Mouse (Mus musculus): Measurements from ENCODE around the gene Cpne5. TPM values are rescaled to one million over a fixed set of nuclear protein-coding genes. Genes with fewer than 3 reads are reported as not detected.

The Cpne5 gene
- polyA plus RNA-seq, 1 experiment from 2014 or later = 8.2 TPM

GRCm38 (mm10) chr17:29136236-29136635 is 101.7 kb downstream of the Cpne5 start:
- WGBS = 54% methylated on average over 6 of the region's 6 CpGs
- H3K4me1 ChIP-seq (ENCODE audit: insufficient read depth, low read length) = no peaks in the 10 kb centered on the region
- H3K4me3 ChIP-seq (ENCODE audit: low read length) = no peak overlapping the region
- H3K27me3 ChIP-seq (ENCODE audit: insufficient read depth, low read length) = no peaks in the 10 kb centered on the region
- H3K9me3 ChIP-seq (ENCODE audit: low read length) = no peaks in the 10 kb centered on the region
- H3K27ac ChIP-seq (ENCODE audit: low read length) = no peak overlapping the region
- H3K9ac ChIP-seq (replicated peaks; ENCODE audit: low read length) = no peak overlapping the region
- no peak for ATAC-seq (ENCODE audit: low FRiP score, low TSS enrichment)
- no peak overlapping the region for H3K4me2 ChIP-seq (replicated peaks; ENCODE audit: low read depth, low read length)
- H3K36me3 ChIP-seq (ENCODE audit: insufficient read depth, low read length) = no peaks in the 10 kb centered on the region

- no peak overlapping the region for H3K4me3 ChIP-seq (ENCODE audit: low read length)
- no peak for ATAC-seq (ENCODE audit: low FRiP score, low TSS enrichment)
- H3K36me3 ChIP-seq (ENCODE audit: insufficient read depth, low read length) = no peaks in the 10 kb centered on the region
- H3K27ac ChIP-seq (ENCODE audit: low read length) = no peak overlapping the region
- no peak overlapping the region for H3K9ac ChIP-seq (replicated peaks; ENCODE audit: low read length)
- H3K9me3 ChIP-seq (ENCODE audit: low read length) = no peaks in the 10 kb centered on the region
- H3K4me1 ChIP-seq (ENCODE audit: insufficient read depth, low read length) = no peaks in the 10 kb centered on the region
- H3K4me2 ChIP-seq (replicated peaks; ENCODE audit: low read depth, low read length) = no peak overlapping the region
- H3K27me3 ChIP-seq (ENCODE audit: insufficient read depth, low read length) = no peaks in the 10 kb centered on the region
- WGBS = 66% methylated on average over 5 of the region's 5 CpGs
Measured at GRCm38 (mm10) chr17:29135066-29135465, 102.9 kb downstream of the Cpne5 start.

- Histone ChIP-seq H3K27ac (ENCODE audit: low read length) (no peak overlapping the region), H3K4me1 (ENCODE audit: insufficient read depth, low read length) (no peaks in the 10 kb centered on the region), H3K4me2 (replicated peaks; ENCODE audit: low read depth, low read length) (no peak overlapping the region), H3K9me3 (ENCODE audit: low read length) (no peaks in the 10 kb centered on the region), H3K4me3 (ENCODE audit: low read length) (no peak overlapping the region), H3K9ac (replicated peaks; ENCODE audit: low read length) (no peak overlapping the region), H3K36me3 (ENCODE audit: insufficient read depth, low read length) (no peaks in the 10 kb centered on the region), H3K27me3 (ENCODE audit: insufficient read depth, low read length) (no peaks in the 10 kb centered on the region)
- ATAC-seq (ENCODE audit: low FRiP score, low TSS enrichment) = no peak
- WGBS = 60% methylated on average over 5 of the region's 5 CpGs
Measured at GRCm38 (mm10) chr17:29129341-29129740, 108.6 kb downstream of the Cpne5 start.

- Histone ChIP-seq H3K9me3 (ENCODE audit: low read length) (no peaks in the 10 kb centered on the region), H3K9ac (replicated peaks; ENCODE audit: low read length) (no peak overlapping the region), H3K4me3 (ENCODE audit: low read length) (no peak overlapping the region), H3K27ac (ENCODE audit: low read length) (no peak overlapping the region), H3K4me2 (replicated peaks; ENCODE audit: low read depth, low read length) (no peak overlapping the region), H3K27me3 (ENCODE audit: insufficient read depth, low read length) (no peaks in the 10 kb centered on the region), H3K4me1 (ENCODE audit: insufficient read depth, low read length) (peaks cover 16% of the 10 kb centered on the region), H3K36me3 (ENCODE audit: insufficient read depth, low read length) (no peaks in the 10 kb centered on the region)
- 90% methylated on average over 3 of the region's 3 CpGs for WGBS
- ATAC-seq (ENCODE audit: low FRiP score, low TSS enrichment) = no peak
Measured at GRCm38 (mm10) chr17:29126561-29126960, 111.4 kb downstream of the Cpne5 start.

- no peak overlapping the region for H3K4me3 ChIP-seq (ENCODE audit: low read length)
- no peaks in the 10 kb centered on the region for H3K9me3 ChIP-seq (ENCODE audit: low read length)
- H3K9ac ChIP-seq (replicated peaks; ENCODE audit: low read length) = no peak overlapping the region
- WGBS = 35% methylated on average over 6 of the region's 6 CpGs
- no peaks in the 10 kb centered on the region for H3K36me3 ChIP-seq (ENCODE audit: insufficient read depth, low read length)
- ATAC-seq (ENCODE audit: low FRiP score, low TSS enrichment) = peak; percentile 90
- H3K27me3 ChIP-seq (ENCODE audit: insufficient read depth, low read length) = no peaks in the 10 kb centered on the region
- no peak overlapping the region for H3K4me2 ChIP-seq (replicated peaks; ENCODE audit: low read depth, low read length)
- H3K27ac ChIP-seq (ENCODE audit: low read length) = peak overlapping the region; percentile 78
- H3K4me1 ChIP-seq (ENCODE audit: insufficient read depth, low read length) = peaks cover 16% of the 10 kb centered on the region
Measured at GRCm38 (mm10) chr17:29123578-29124174, 114.3 kb downstream of the Cpne5 start.

GRCm38 (mm10) chr17:29122817-29123216 is 115.2 kb downstream of the Cpne5 start:
- ATAC-seq (ENCODE audit: low FRiP score, low TSS enrichment) = peak; percentile 68
- no peak overlapping the region for H3K9ac ChIP-seq (replicated peaks; ENCODE audit: low read length)
- peak overlapping the region; percentile 78 for H3K27ac ChIP-seq (ENCODE audit: low read length)
- peaks cover 16% of the 10 kb centered on the region for H3K4me1 ChIP-seq (ENCODE audit: insufficient read depth, low read length)
- no peak overlapping the region for H3K4me3 ChIP-seq (ENCODE audit: low read length)
- WGBS = 54% methylated on average over 6 of the region's 6 CpGs
- H3K36me3 ChIP-seq (ENCODE audit: insufficient read depth, low read length) = no peaks in the 10 kb centered on the region
- no peaks in the 10 kb centered on the region for H3K27me3 ChIP-seq (ENCODE audit: insufficient read depth, low read length)
- H3K9me3 ChIP-seq (ENCODE audit: low read length) = no peaks in the 10 kb centered on the region
- no peak overlapping the region for H3K4me2 ChIP-seq (replicated peaks; ENCODE audit: low read depth, low read length)

GRCm38 (mm10) chr17:29120666-29121065 is 117.3 kb downstream of the Cpne5 start:
- H3K9me3 ChIP-seq (ENCODE audit: low read length) = no peaks in the 10 kb centered on the region
- WGBS = 59% methylated on average over 12 of the region's 12 CpGs

GRCm38 (mm10) chr17:29118057-29118456 is 119.9 kb downstream of the Cpne5 start:
- no peaks in the 10 kb centered on the region for H3K36me3 ChIP-seq (ENCODE audit: insufficient read depth, low read length)
- H3K4me2 ChIP-seq (replicated peaks; ENCODE audit: low read depth, low read length) = no peak overlapping the region
- no peak overlapping the region for H3K27ac ChIP-seq (ENCODE audit: low read length)
- no peaks in the 10 kb centered on the region for H3K27me3 ChIP-seq (ENCODE audit: insufficient read depth, low read length)
- no peak for ATAC-seq (ENCODE audit: low FRiP score, low TSS enrichment)
- H3K9me3 ChIP-seq (ENCODE audit: low read length) = no peaks in the 10 kb centered on the region
- no peak overlapping the region for H3K9ac ChIP-seq (replicated peaks; ENCODE audit: low read length)
- H3K4me1 ChIP-seq (ENCODE audit: insufficient read depth, low read length) = peaks cover 7% of the 10 kb centered on the region
- WGBS = 34% methylated on average over 5 of the region's 5 CpGs
- no peak overlapping the region for H3K4me3 ChIP-seq (ENCODE audit: low read length)

More at GRCm38 (mm10) chr17:29120666-29121065, 117.3 kb downstream of the Cpne5 start:
- H3K4me3 ChIP-seq (ENCODE audit: low read length) = no peak overlapping the region
- no peak for ATAC-seq (ENCODE audit: low FRiP score, low TSS enrichment)
- no peaks in the 10 kb centered on the region for H3K27me3 ChIP-seq (ENCODE audit: insufficient read depth, low read length)
- H3K4me2 ChIP-seq (replicated peaks; ENCODE audit: low read depth, low read length) = no peak overlapping the region
- H3K36me3 ChIP-seq (ENCODE audit: insufficient read depth, low read length) = no peaks in the 10 kb centered on the region
- no peak overlapping the region for H3K9ac ChIP-seq (replicated peaks; ENCODE audit: low read length)
- H3K4me1 ChIP-seq (ENCODE audit: insufficient read depth, low read length) = peaks cover 16% of the 10 kb centered on the region
- no peak overlapping the region for H3K27ac ChIP-seq (ENCODE audit: low read length)

- Histone ChIP-seq H3K4me2 (replicated peaks; ENCODE audit: low read depth, low read length) (no peak overlapping the region), H3K27ac (ENCODE audit: low read length) (no peak overlapping the region), H3K36me3 (ENCODE audit: insufficient read depth, low read length) (no peaks in the 10 kb centered on the region), H3K4me3 (ENCODE audit: low read length) (no peak overlapping the region), H3K4me1 (ENCODE audit: insufficient read depth, low read length) (no peaks in the 10 kb centered on the region), H3K9me3 (ENCODE audit: low read length) (no peaks in the 10 kb centered on the region), H3K27me3 (ENCODE audit: insufficient read depth, low read length) (no peaks in the 10 kb centered on the region), H3K9ac (replicated peaks; ENCODE audit: low read length) (no peak overlapping the region)
- ATAC-seq (ENCODE audit: low FRiP score, low TSS enrichment) = no peak
- WGBS = 74% methylated on average over 8 of the region's 8 CpGs
Measured at GRCm38 (mm10) chr17:29117006-29117648, 120.8 kb downstream of the Cpne5 start.

- H3K27me3 ChIP-seq (ENCODE audit: insufficient read depth, low read length) = no peaks in the 10 kb centered on the region
- ATAC-seq (ENCODE audit: low FRiP score, low TSS enrichment) = no peak
Measured at GRCm38 (mm10) chr17:29116023-29116422, 121.9 kb downstream of the Cpne5 start.

More at GRCm38 (mm10) chr17:29116023-29116422, 121.9 kb downstream of the Cpne5 start:
- Histone ChIP-seq H3K4me3 (ENCODE audit: low read length) (no peak overlapping the region), H3K27ac (ENCODE audit: low read length) (no peak overlapping the region), H3K36me3 (ENCODE audit: insufficient read depth, low read length) (no peaks in the 10 kb centered on the region), H3K4me1 (ENCODE audit: insufficient read depth, low read length) (no peaks in the 10 kb centered on the region), H3K9ac (replicated peaks; ENCODE audit: low read length) (no peak overlapping the region), H3K4me2 (replicated peaks; ENCODE audit: low read depth, low read length) (no peak overlapping the region), H3K9me3 (ENCODE audit: low read length) (no peaks in the 10 kb centered on the region)
- WGBS = 78% methylated on average over 12 of the region's 12 CpGs
